Mouse (Mus musculus): ENCODE measurements around the gene Slc39a9.

DNA sequence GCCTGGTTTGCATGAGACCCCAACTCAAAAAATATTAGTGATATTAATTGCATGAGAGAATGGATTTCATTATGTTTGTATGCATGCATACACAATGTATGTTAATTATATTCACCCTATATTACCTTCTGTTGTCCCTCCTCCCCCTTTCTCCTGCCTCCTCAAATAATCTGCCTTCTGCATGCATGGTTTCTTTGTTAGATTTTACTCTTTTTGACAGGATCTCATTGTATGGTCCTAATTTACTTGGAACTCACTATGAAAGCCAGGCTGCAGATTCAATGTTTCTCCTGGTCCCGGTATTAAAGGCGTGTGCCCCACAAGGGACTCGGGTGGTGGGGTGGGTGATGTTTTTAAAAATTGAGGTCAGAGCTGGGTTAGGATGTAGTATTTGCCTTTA is 40.6 kb downstream of the Slc39a9 start:
- TF ChIP-seq CTCF (IDR thresholded peaks at IDR 0.05; ENCODE audit: low read depth, low read length), result no peak
- no peak for TF ChIP-seq TAL1 (conservative IDR thresholded peaks at IDR 0.05; ENCODE audit: low read depth, low read length)
